Comparison of ENCODE assay signal across 7 mouse cellular contexts in genomic region chr3:86546471-86547250, GRCm38 (mm10). TPM values are rescaled to one million over a fixed set of nuclear protein-coding genes. Genes with fewer than 3 reads are reported as not detected.
DNase-seq lines count a peak whose midpoint lies in the region; ATAC-seq and TF ChIP-seq lines count a peak whose summit lies in the region.

No protein-coding gene starts in this region.

- H3K27ac ChIP-seq in hindbrain, postnatal 0 days, result peak overlapping the region; percentile 82

- ATAC-seq in hindbrain, postnatal 0 days, result no peak

- no peaks in the 10 kb centered on the region for H3K36me3 ChIP-seq in hindbrain, postnatal 0 days (ENCODE audit: insufficient read depth, low read length)

- H3K27me3 ChIP-seq in hindbrain, postnatal 0 days (ENCODE audit: insufficient read depth, low read length), result peaks cover 5% of the 10 kb centered on the region; the same call in 1 of the 2 replicates

- 3% methylated on average over 45 of the region's 45 CpGs for WGBS in hindbrain, postnatal 0 days

- H3K9ac ChIP-seq in hindbrain, postnatal 0 days (replicated peaks; ENCODE audit: low read length), result peak overlapping the region; percentile 59

- peak; percentile 68 to 72 for DNase-seq in adrenal gland, adult 18-20 months (ENCODE audit: low spot score in 2 of 2)
- DNase-seq in cerebellum, postnatal 36 days, result peak; percentile 55 to 67
- DNase-seq in gastrocnemius, postnatal 14 days, result peak; percentile 38
- peak; percentile 66 for DNase-seq in hindbrain, postnatal 0 days (ENCODE audit: low spot score)
- DNase-seq in left cerebral cortex, postnatal 4 days, result peak; percentile 81
- DNase-seq in mesoderm, embryonic 11.5 days (ENCODE audit: low read depth, low spot score), result peak; percentile 61
- DNase-seq in spleen, adult 18-20 months, result peak; percentile 45 to 54

- no peak for TF ChIP-seq CTCF in hindbrain, postnatal 0 days (IDR thresholded peaks at IDR 0.05; ENCODE audit: low read depth)

- H3K9me3 ChIP-seq in hindbrain, postnatal 0 days (ENCODE audit: low read length), result no peaks in the 10 kb centered on the region

- intact Hi-C loops in gastrocnemius, postnatal 14 days (cut with DNase I; ENCODE audit: low total_unique reads), result no loop called here
- intact Hi-C loops in left cerebral cortex, postnatal 4 days (cut with DNase I), result no loop called here

- peak overlapping the region; percentile 49 for H3K4me3 ChIP-seq in hindbrain, postnatal 0 days (ENCODE audit: low read length)

- H3K4me2 ChIP-seq in hindbrain, postnatal 0 days (ENCODE audit: low read depth, low read length), result peak overlapping the region; percentile 62

- 0 out of 2 replicates have a peak, but pooled peaks cover 3% of the 10 kb centered on the region for H3K4me1 ChIP-seq in hindbrain, postnatal 0 days (ENCODE audit: insufficient read depth, low read length)

RNA-seq across cellular contexts. Expression of gene Mab21l2, which starts 1.8 kb away (rescaled TPM):
- 10 to 100 TPM in 1 of 2 experiments, 1 to 10 TPM in 1; 8.9 to 13.1 TPM for total RNA-seq in adrenal gland, adult 18-20 months (2021)
- under 1 TPM; 0.11 to 0.29 TPM for total RNA-seq in gastrocnemius, postnatal 14 days (2021)
- total RNA-seq in hindbrain, postnatal 0 days (2014; rRNA removed), result 92.9 and 93.4 TPM in 2 replicates
- polyA plus RNA-seq in hindbrain, postnatal 0 days (2015; fragmentation: Nextera tagmentation; extraction: Ambion mirVana), result 98.1 and 112 TPM in 2 replicates
- under 1 TPM; 0.14 to 0.62 TPM for total RNA-seq in left cerebral cortex, postnatal 4 days (2021)

Comparison
In these comparisons a context has a peak if more than half of its experiments do, and no peak if none do; other contexts are left out.
1. RNA of gene Mab21l2, which starts 1.8 kb away (total RNA-seq): 92.9 to 93.4 TPM in hindbrain, postnatal 0 days and 8.9 to 13.1 TPM in adrenal gland, adult 18-20 months; 0.14 to 0.62 TPM in left cerebral cortex, postnatal 4 days and 0.11 to 0.29 TPM in gastrocnemius, postnatal 14 days; every median in the first group is over 4 times any median in the second.
2. Peak in every context shown above with its lines, with median percentiles within 50 percentile points of each other: DNase-seq.